Mouse (Mus musculus) limb, embryonic 14.5 days (tissue): ENCODE measurements at regions not wholly inside any gene's neighbourhood (a gene's known extent, or its start where the extent isn't known, plus 50 kb on each side); places are given as distances from the start of the nearest gene placed in this dataset.

Experiments used
- ATAC-seq: fragments of 200-750 bp; cut with Nextera tagmentation; 2 replicates; pipeline ENCODE4 v1.8.0; 2017; ENCODE audit warnings: low read depth, moderate number of reproducible peaks, moderate TSS enrichment; ENCODE audit not compliant: low FRiP score
- DNase-seq: peaks from one replicate; pipeline ENCODE4 v3.0.0-alpha.2; 2015; ENCODE audit warnings: low spot score
- H3K27ac ChIP-seq: fragments of 300-500 bp; sonication (generic); replicated peaks from 2 replicates; pipeline ENCODE4 v1.5.1; 2014; ENCODE audit warnings: low read depth, mild to moderate bottlenecking, low read length, moderate library complexity, mixed read lengths
- H3K27me3 ChIP-seq: fragments of 300-500 bp; sonication (generic); 2 replicates; pipeline ENCODE4 v1.6.1; 2014; ENCODE audit warnings: low read length, mixed read lengths; ENCODE audit not compliant: control insufficient read depth, insufficient read depth
- H3K36me3 ChIP-seq: fragments of 300-500 bp; sonication (generic); 2 replicates; pipeline ENCODE4 v1.6.1; 2014; ENCODE audit warnings: mild to moderate bottlenecking, low read length, moderate library complexity, mixed read lengths; ENCODE audit not compliant: control insufficient read depth, insufficient read depth
- H3K4me1 ChIP-seq: fragments of 300-500 bp; sonication (generic); 2 replicates; pipeline ENCODE4 v1.6.1; 2014; ENCODE audit warnings: antibody characterized with exemption, low read length, mixed read lengths; ENCODE audit not compliant: control insufficient read depth, insufficient read depth
- H3K4me2 ChIP-seq: fragments of 300-500 bp; sonication (generic); replicated peaks from 2 replicates; pipeline ENCODE4 v1.6.1; 2014; ENCODE audit warnings: low read depth, mild to moderate bottlenecking, low read length, moderate library complexity; ENCODE audit not compliant: severe bottlenecking
- H3K4me3 ChIP-seq: fragments of 300-500 bp; sonication (generic); replicated peaks from 2 replicates; pipeline ENCODE4 v1.5.1; 2014; ENCODE audit warnings: low read length
- H3K9ac ChIP-seq: fragments of 300-500 bp; sonication (generic); 2 replicates; pipeline ENCODE4 v1.6.1; 2014; ENCODE audit warnings: mild to moderate bottlenecking, low read depth, low read length, moderate library complexity; ENCODE audit not compliant: severe bottlenecking
- H3K9me3 ChIP-seq: fragments of 300-500 bp; sonication (generic); 2 replicates; pipeline ENCODE4 v1.6.1; 2016; ENCODE audit warnings: low read length; ENCODE audit not compliant: control insufficient read depth
- POLR2A ChIP-seq: fragments of 200-500 bp; IDR thresholded peaks from 2 replicates; pipeline ENCODE4 v1.8.0; 2012; ENCODE audit warnings: inconsistent platforms, mild to moderate bottlenecking, moderate library complexity, borderline replicate concordance; ENCODE audit not compliant: insufficient read depth, insufficient read length; ENCODE audit errors: extremely low read depth
- WGBS: fragments of 180-500 bp; shearing (Covaris S2); extraction: QIAGEN DNeasy Blood & Tissue Kit; methylation state at CpG from one replicate; pipeline ENCODE4 v1.1.7; 2014; 5-methylcytosine and 5-hydroxymethylcytosine counted together

DNA sequence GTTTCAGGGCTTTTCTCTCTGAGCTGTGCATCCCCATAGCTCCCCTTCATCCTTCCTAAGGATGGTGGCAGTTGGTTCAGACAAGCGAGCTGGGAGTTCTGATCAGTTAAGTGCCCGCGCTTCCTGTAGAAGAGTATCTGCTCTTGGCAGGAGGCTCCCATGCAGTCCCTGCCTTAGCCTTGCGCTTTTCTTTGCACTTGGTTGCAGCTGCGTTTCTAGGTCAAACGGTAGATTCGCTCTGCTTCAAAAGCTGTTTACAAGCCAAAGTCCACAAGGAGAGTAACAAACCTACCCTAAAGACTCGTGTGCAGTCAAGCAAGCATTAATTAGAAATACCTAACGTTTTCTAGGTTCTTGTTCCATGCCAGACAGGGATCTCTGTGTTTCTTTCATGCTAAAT lies 122.6 kb downstream of the Alg10b start:
- Histone ChIP-seq H3K36me3 (no peaks in the 10 kb centered on the region), H3K9ac (no peak overlapping the region), H3K4me2 (no peak overlapping the region), H3K27ac (no peak overlapping the region), H3K9me3 (no peaks in the 10 kb centered on the region; the same call in 1 of the 2 replicates), H3K4me3 (no peak overlapping the region), H3K4me1 (no peaks in the 10 kb centered on the region), H3K27me3 (no peaks in the 10 kb centered on the region)
- WGBS, result 66% methylated on average over 9 of the region's 9 CpGs
- no peak for TF ChIP-seq POLR2A
- DNase-seq (no peak), ATAC-seq (no peak)

DNA sequence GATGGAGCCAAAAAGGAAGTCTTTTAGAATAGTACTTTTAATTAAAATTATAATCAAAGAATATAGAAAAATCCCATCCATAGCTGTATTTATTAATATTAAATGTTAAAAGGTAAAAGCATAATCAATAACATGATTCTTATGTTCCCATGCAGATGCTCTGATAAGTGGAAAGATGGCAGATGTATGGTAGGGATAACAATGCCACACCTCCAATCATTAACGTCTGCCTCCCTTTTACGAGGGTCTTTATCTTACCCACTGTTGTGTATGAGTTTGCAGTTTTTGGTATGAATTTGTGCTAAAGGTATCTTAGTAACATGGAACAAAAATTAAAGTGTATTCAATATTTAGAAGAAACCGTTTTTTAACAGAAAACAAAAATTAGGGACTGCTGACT lies 127.8 kb downstream of the Alg10b start:
- ATAC-seq, result no peak

GRCm38 (mm10) chr15:90365656-90366055 lies 141.5 kb downstream of the Alg10b start:
- H3K4me1 ChIP-seq, result no peaks in the 10 kb centered on the region
- no peaks in the 10 kb centered on the region for H3K27me3 ChIP-seq
- no peak overlapping the region for H3K27ac ChIP-seq
- H3K4me2 ChIP-seq, result no peak overlapping the region
- no peak overlapping the region for H3K9ac ChIP-seq
- H3K9me3 ChIP-seq, result no peaks in the 10 kb centered on the region
- ATAC-seq (no peak), DNase-seq (no peak)
- no peak overlapping the region for H3K4me3 ChIP-seq
- H3K36me3 ChIP-seq, result no peaks in the 10 kb centered on the region
- no peak for TF ChIP-seq POLR2A

More for the DNA sequence above, 127.8 kb downstream of the Alg10b start:
- Histone ChIP-seq H3K9ac (no peak overlapping the region), H3K4me3 (no peak overlapping the region), H3K4me1 (0 out of 2 replicates have a peak, but pooled peaks cover 2% of the 10 kb centered on the region), H3K27me3 (no peaks in the 10 kb centered on the region), H3K27ac (no peak overlapping the region), H3K36me3 (no peaks in the 10 kb centered on the region), H3K4me2 (no peak overlapping the region), H3K9me3 (no peaks in the 10 kb centered on the region; the same call in 1 of the 2 replicates)
- 78% methylated on average over 3 of the region's 3 CpGs for WGBS
- TF ChIP-seq POLR2A, result no peak
- DNase-seq, result no peak

DNA sequence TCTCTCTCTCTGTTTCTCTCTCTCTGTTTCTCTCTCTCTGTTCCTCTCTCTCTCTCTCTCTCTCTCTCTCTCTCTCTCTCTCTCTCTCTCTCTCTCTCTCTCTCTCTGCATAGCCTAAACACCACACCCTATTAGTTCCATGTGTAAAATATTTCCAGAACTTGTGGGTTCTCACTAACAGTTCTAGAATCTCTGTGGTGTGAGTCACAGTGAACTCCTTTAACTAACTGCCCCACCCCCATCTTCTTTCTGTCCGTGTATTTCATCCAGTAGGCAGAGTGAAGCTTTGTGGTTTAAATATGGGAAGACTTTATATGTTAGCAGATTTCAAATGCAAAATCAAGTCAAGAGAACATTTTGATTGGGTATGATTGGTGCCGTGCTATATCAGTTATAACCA lies 153.8 kb downstream of the Alg10b start:
- Histone ChIP-seq H3K27me3 (no peaks in the 10 kb centered on the region), H3K9me3 (no peaks in the 10 kb centered on the region), H3K9ac (no peak overlapping the region), H3K4me2 (no peak overlapping the region), H3K4me3 (no peak overlapping the region), H3K4me1 (no peaks in the 10 kb centered on the region), H3K36me3 (no peaks in the 10 kb centered on the region), H3K27ac (no peak overlapping the region)
- no peak for DNase-seq
- WGBS, result 80% methylated on average over 2 of the region's 2 CpGs
- no peak for TF ChIP-seq POLR2A
- ATAC-seq, result no peak

DNA sequence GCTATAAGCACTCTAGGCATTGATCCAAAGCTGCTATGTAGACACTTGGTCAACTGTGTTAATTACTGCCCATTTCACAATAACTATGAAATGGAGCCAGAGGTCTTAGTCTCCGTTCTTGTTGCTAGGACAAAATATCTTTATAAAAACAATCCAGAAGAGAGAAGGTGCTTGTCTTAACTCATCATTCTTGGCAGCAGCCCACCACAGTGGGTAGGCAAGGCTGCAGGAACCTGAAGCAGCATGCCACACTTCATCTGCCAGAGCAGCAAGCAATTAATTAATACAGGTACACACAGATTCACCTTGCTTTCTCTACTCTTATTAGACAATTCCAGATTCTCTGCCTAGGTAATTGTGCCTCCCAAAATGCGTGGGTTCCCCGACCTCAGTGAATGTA lies 172.8 kb downstream of the Alg10b start:
- Histone ChIP-seq H3K4me1 (no peaks in the 10 kb centered on the region), H3K4me2 (no peak overlapping the region), H3K9ac (no peak overlapping the region), H3K27me3 (no peaks in the 10 kb centered on the region), H3K27ac (no peak overlapping the region), H3K4me3 (no peak overlapping the region), H3K9me3 (no peaks in the 10 kb centered on the region), H3K36me3 (no peaks in the 10 kb centered on the region)
- WGBS, result 84% methylated on average over 3 of the region's 3 CpGs
- ATAC-seq, result no peak
- no peak for TF ChIP-seq POLR2A
- no peak for DNase-seq
